Mouse (Mus musculus): ENCODE data around the gene Foxred2. TPM values are rescaled to one million over a fixed set of nuclear protein-coding genes. Genes with fewer than 3 reads are reported as not detected.
A peak's percentile ranks its signal among the peaks of the same experiment; 100 is the strongest.

Foxred2 gene
- polyA plus RNA-seq (2011; ENCODE audit: insufficient read depth, insufficient read length, low replicate concordance, missing spikeins), result 2.9 and 6.5 TPM in 2 replicates

DNA sequence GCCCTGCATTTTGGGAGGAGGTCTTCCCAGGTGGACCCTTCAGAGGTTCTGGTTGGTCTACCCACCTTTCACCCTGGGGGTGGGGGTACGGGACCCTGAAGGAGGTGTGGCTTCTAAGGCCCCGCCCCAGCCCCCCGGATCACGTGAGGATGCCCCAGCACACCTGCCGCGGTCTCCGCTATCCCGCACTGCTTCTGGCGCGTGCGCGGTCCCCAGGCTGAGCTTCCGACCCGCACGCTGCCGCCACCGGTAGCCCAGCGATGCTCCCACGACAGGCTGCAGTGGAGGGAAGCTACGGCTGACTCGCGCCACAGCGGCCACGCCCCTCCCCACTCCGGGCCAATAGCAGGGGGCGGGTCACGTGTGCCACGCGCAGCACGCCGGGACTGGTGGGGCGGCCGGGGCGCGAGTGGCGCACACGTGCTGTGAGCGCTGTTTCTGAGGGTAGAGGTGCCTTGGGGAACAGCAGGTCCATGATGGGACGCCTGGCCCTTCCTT is at the start of gene Foxred2:
Gene Foxred2, minus strand, starts transcription at position 319 of the 498 bp plus-strand sequence.
- no peak within 1 kb of the TSS; the same call in 1 of the 2 replicates for H3K27ac ChIP-seq (ENCODE audit: control insufficient read depth, insufficient read depth, low read depth, low read length, poor library complexity)
- WGBS, result under 1% methylated on average over 39 of the region's 39 CpGs
- peaks cover 3% of the 10 kb centered on the region; the same call in 1 of the 2 replicates for H3K4me1 ChIP-seq (ENCODE audit: control insufficient read depth, insufficient read depth, low read length)
- peak within 1 kb of the TSS; percentile 71 for H3K4me3 ChIP-seq (replicated peaks; ENCODE audit: control insufficient read depth, low read depth, low read length)
- peak; percentile 46; the same call in 1 of the 2 replicates for TF ChIP-seq CTCF (IDR thresholded peaks at IDR 0.05; ENCODE audit: control insufficient read depth, insufficient read depth, low read length)
- TF ChIP-seq POLR2A (IDR thresholded peaks at IDR 0.05; ENCODE audit: borderline replicate concordance, control insufficient read depth, low read depth, low read length), result peak; percentile 62; the same call in 1 of the 2 replicates

DNA sequence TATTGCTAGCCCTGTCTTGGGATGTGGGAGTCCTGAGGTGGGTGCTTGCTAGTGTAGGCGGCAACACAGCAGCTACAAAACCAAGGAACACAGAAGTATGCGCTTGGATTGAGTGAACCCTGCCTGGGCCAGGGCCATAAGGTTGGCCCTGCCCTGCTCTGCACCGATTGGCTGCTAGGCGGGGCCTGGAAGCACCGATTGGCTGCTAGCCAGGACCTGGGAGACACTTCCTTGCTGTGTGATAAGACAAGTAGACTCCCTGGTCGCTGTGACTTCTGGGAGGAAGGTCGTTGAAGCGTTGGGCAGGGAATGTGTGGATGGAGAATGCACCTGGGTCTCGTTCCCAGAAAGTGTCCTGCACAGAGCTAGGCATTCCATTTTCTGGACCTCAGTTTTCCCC is 47.4 kb upstream of the Foxred2 start:
- no peak overlapping the region for H3K4me3 ChIP-seq (replicated peaks; ENCODE audit: control insufficient read depth, low read depth, low read length)
- WGBS, result 35% methylated on average over 9 of the region's 9 CpGs
- no peak for TF ChIP-seq CTCF (IDR thresholded peaks at IDR 0.05; ENCODE audit: control insufficient read depth, insufficient read depth, low read length)
- no peak for TF ChIP-seq POLR2A (IDR thresholded peaks at IDR 0.05; ENCODE audit: borderline replicate concordance, control insufficient read depth, low read depth, low read length)
- no peak overlapping the region for H3K27ac ChIP-seq (ENCODE audit: control insufficient read depth, insufficient read depth, low read depth, low read length, poor library complexity)
- H3K4me1 ChIP-seq (ENCODE audit: control insufficient read depth, insufficient read depth, low read length), result no peaks in the 10 kb centered on the region

DNA sequence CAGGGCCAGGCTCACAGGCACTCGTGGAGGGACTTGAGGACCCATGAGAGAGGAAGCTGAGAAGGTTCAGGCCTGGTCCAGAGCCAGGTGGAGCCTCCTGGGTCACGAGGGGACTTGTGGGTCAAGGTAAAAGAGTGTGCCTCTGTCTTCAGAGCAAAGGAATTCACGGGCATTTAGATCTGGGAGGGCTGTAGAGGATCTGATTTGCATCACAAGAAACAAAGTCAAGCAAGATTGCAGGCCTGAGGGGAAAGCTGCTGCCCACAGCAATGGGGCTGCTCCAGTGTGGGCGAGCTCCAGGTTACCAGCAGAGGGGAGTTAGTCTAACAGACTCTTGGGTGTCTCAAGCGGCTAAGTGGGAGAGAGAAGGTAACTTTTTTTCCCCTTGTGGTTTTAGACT is 44.9 kb upstream of the Foxred2 start:
- WGBS, result 40% methylated on average over 5 of the region's 5 CpGs
- Histone ChIP-seq H3K4me1 (ENCODE audit: control insufficient read depth, insufficient read depth, low read length) (no peaks in the 10 kb centered on the region), H3K4me3 (replicated peaks; ENCODE audit: control insufficient read depth, low read depth, low read length) (no peak overlapping the region), H3K27ac (ENCODE audit: control insufficient read depth, insufficient read depth, low read depth, low read length, poor library complexity) (no peak overlapping the region)
- TF ChIP-seq POLR2A (IDR thresholded peaks at IDR 0.05; ENCODE audit: borderline replicate concordance, control insufficient read depth, low read depth, low read length), result no peak
- TF ChIP-seq CTCF (IDR thresholded peaks at IDR 0.05; ENCODE audit: control insufficient read depth, insufficient read depth, low read length), result no peak

DNA sequence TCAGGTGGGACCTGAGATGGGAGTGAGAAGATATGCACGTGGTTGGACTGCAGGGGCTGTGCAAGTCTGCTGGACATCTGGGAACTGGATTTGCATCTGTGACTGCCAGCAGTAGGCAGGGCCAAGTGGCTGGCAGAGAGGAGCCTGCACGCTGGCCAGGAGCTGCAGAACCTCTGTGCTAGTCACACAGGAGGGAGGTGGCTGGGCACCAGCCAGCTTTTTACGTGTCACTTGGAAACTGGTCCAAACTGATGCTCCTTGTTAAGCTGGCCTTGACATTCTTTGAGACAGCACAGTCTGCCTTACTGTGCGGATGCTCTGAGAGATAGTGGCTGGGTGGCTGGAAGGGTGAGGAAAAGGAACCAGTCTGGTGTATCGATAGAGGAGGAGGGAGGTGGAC is 32.0 kb upstream of the Foxred2 start:
- Histone ChIP-seq H3K4me1 (ENCODE audit: control insufficient read depth, insufficient read depth, low read length) (no peaks in the 10 kb centered on the region), H3K4me3 (replicated peaks; ENCODE audit: control insufficient read depth, low read depth, low read length) (no peak overlapping the region), H3K27ac (ENCODE audit: control insufficient read depth, insufficient read depth, low read depth, low read length, poor library complexity) (no peak overlapping the region)
- TF ChIP-seq CTCF (IDR thresholded peaks at IDR 0.05; ENCODE audit: control insufficient read depth, insufficient read depth, low read length) (no peak), POLR2A (IDR thresholded peaks at IDR 0.05; ENCODE audit: borderline replicate concordance, control insufficient read depth, low read depth, low read length) (no peak)
- WGBS, result 63% methylated on average over 5 of the region's 5 CpGs

DNA sequence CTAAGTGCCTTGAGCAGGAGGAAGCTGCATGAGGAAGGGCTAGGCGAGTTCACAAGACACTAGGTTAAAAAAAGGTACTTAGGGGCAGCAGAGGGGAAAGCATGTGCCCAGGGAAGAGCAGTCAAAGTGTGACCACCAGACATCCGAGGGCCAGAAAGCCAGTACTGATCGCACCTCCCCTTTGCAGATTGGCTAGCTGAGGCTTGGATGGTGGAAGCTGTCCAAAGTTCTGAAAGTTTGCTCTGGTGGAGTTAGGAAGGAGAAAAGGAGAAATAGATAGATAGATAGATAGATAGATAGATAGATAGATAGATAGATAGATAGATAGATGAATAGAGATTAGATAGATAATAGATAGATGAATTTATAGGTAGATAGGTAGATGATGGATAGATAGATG is 26.9 kb upstream of the Foxred2 start:
- TF ChIP-seq POLR2A (IDR thresholded peaks at IDR 0.05; ENCODE audit: borderline replicate concordance, control insufficient read depth, low read depth, low read length) (no peak), CTCF (IDR thresholded peaks at IDR 0.05; ENCODE audit: control insufficient read depth, insufficient read depth, low read length) (no peak)
- H3K4me3 ChIP-seq (replicated peaks; ENCODE audit: control insufficient read depth, low read depth, low read length), result no peak overlapping the region
- WGBS, result 21% methylated on average over 3 of the region's 3 CpGs
- H3K4me1 ChIP-seq (ENCODE audit: control insufficient read depth, insufficient read depth, low read length), result no peaks in the 10 kb centered on the region
- H3K27ac ChIP-seq (ENCODE audit: control insufficient read depth, insufficient read depth, low read depth, low read length, poor library complexity), result no peak overlapping the region

DNA sequence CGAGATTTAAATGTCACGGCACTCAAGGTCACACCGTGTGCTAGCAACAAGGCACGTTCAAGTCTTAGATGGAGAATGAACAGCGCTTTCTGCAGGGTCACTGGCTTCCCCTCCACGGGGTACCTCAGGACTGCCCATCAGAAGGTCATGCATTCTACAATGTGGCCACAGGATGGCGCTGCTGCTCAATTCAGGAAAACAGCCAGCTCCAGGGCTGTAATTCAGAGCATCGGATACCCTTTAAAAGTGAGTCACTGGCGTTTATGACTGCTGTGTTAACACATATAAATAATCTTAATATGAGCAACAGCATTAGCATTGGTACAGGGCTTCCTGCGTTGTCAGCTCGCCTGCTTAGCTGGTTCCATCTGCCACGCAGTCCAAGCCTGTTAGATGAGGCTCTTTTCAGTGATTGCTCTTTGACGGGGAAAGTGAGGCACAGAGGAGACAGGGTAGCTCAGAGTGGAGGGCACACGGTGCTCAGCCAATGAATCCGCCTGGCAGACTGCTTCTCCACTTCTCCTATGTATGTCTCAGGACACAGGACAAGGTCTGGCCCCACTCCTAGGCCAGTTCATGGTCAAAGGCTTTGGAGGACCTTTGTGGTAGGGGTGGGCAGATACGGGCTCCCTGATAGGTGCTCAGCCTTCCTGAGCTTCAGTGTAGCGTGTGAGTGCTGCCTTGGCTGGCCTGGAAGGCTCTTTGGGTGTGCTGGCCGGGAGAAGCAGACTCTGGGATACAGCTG is 25.8 kb upstream of the Foxred2 start:
- Histone ChIP-seq H3K4me1 (ENCODE audit: control insufficient read depth, insufficient read depth, low read length) (peaks cover under 1% of the 10 kb centered on the region; the same call in 1 of the 2 replicates), H3K4me3 (replicated peaks; ENCODE audit: control insufficient read depth, low read depth, low read length) (no peak overlapping the region), H3K27ac (ENCODE audit: control insufficient read depth, insufficient read depth, low read depth, low read length, poor library complexity) (no peak overlapping the region)
- TF ChIP-seq POLR2A (IDR thresholded peaks at IDR 0.05; ENCODE audit: borderline replicate concordance, control insufficient read depth, low read depth, low read length), result no peak
- TF ChIP-seq CTCF (IDR thresholded peaks at IDR 0.05; ENCODE audit: control insufficient read depth, insufficient read depth, low read length), result peak; percentile 65
- 30% methylated on average over 18 of the region's 18 CpGs for WGBS

DNA sequence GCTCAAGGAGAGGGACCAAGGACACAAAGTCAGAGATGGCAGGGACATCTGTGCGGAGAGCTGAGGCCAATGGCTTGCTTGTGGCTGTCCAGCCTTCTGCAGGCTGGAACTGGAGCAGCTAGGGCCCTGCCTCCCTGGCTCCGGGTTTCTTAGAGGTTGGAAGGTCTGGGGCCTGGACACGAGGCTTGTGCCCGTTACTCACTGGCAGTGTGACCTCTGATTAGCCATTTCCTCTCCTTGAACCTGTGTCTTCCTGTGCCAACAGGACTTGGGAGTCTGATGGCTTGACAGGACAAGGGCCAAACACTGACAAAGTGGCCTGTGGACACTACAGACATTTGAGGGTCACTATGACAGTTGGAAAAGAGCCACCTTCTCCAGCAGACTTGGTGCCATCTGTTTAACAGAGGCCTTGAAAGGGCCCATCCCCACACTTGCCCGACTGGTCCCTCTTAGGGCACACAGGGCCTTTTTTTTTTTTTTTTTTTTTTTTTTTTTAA is 24.7 kb upstream of the Foxred2 start:
- TF ChIP-seq CTCF (IDR thresholded peaks at IDR 0.05; ENCODE audit: control insufficient read depth, insufficient read depth, low read length), result no peak
- TF ChIP-seq POLR2A (IDR thresholded peaks at IDR 0.05; ENCODE audit: borderline replicate concordance, control insufficient read depth, low read depth, low read length), result no peak
- WGBS, result 64% methylated on average over 5 of the region's 5 CpGs
- Histone ChIP-seq H3K4me1 (ENCODE audit: control insufficient read depth, insufficient read depth, low read length) (peaks cover 1% of the 10 kb centered on the region; the same call in 1 of the 2 replicates), H3K4me3 (replicated peaks; ENCODE audit: control insufficient read depth, low read depth, low read length) (no peak overlapping the region), H3K27ac (ENCODE audit: control insufficient read depth, insufficient read depth, low read depth, low read length, poor library complexity) (no peak overlapping the region)

DNA sequence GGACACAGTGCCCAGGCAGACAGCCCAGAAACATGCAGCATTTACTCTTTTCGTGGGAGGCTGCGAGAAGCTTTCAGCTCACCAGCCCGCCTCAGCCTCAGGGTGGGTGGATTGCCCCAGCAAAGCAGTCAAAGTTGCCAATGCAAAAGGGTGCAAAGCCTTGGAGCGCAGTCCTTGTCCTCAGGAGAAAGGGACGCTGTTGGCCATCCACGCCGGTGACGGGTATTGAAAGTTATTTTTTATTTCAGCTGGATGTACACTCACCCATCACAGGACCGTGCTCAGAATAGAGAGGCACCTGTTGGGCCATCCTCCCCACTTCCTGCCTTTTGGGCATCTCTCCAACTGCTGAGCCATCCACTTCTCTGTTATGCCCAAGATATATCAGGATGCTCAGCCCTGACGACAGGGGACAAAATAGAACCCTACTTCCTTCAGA is 22.9 kb upstream of the Foxred2 start:
- H3K4me1 ChIP-seq (ENCODE audit: control insufficient read depth, insufficient read depth, low read length), result peaks cover 1% of the 10 kb centered on the region; the same call in 1 of the 2 replicates
- no peak overlapping the region for H3K4me3 ChIP-seq (replicated peaks; ENCODE audit: control insufficient read depth, low read depth, low read length)
- 70% methylated on average over 10 of the region's 10 CpGs for WGBS
- no peak overlapping the region for H3K27ac ChIP-seq (ENCODE audit: control insufficient read depth, insufficient read depth, low read depth, low read length, poor library complexity)
- TF ChIP-seq POLR2A (IDR thresholded peaks at IDR 0.05; ENCODE audit: borderline replicate concordance, control insufficient read depth, low read depth, low read length) (no peak), CTCF (IDR thresholded peaks at IDR 0.05; ENCODE audit: control insufficient read depth, insufficient read depth, low read length) (no peak)
